Mouse (Mus musculus) stomach, postnatal 0 days (tissue): ENCODE measurements around the gene Drosha. TPM values are rescaled to one million over a fixed set of nuclear protein-coding genes. Genes with fewer than 3 reads are reported as not detected.

Source experiments
- ATAC-seq: fragments of 200-750 bp; cut with Nextera tagmentation; 2 replicates; pipeline ENCODE4 v1.8.0; 2017; ENCODE audit not compliant: low FRiP score, low TSS enrichment
- DNase-seq: peaks from one replicate; pipeline ENCODE4 v3.0.0-alpha.2; 2016; ENCODE audit warnings: low spot score
- H3K27ac ChIP-seq: fragments of 300-500 bp; sonication (generic); replicated peaks from 2 replicates; pipeline ENCODE4 v1.5.1; 2014; ENCODE audit warnings: mild to moderate bottlenecking, control low read depth
- H3K27me3 ChIP-seq: fragments of 300-500 bp; sonication (generic); 2 replicates; pipeline ENCODE4 v1.6.1; 2014; ENCODE audit warnings: low read length; ENCODE audit not compliant: control insufficient read depth, insufficient read depth
- H3K36me3 ChIP-seq: fragments of 300-500 bp; sonication (generic); 2 replicates; pipeline ENCODE4 v1.6.1; 2014; ENCODE audit warnings: low read length, mixed read lengths; ENCODE audit not compliant: control insufficient read depth, insufficient read depth
- H3K4me1 ChIP-seq: fragments of 300-500 bp; sonication (generic); replicated peaks from 2 replicates; pipeline ENCODE4 v1.6.1; 2014; ENCODE audit warnings: antibody characterized with exemption; ENCODE audit not compliant: control insufficient read depth, insufficient read depth
- H3K4me2 ChIP-seq: fragments of 300-500 bp; sonication (generic); replicated peaks from 2 replicates; pipeline ENCODE4 v1.6.1; 2014; ENCODE audit warnings: low read depth, mild to moderate bottlenecking, control low read depth, moderate library complexity
- H3K4me3 ChIP-seq: fragments of 300-500 bp; sonication (generic); 2 replicates; pipeline ENCODE4 v1.5.1; 2014; ENCODE audit warnings: low read depth, low read length, control low read depth
- H3K9ac ChIP-seq: fragments of 300-500 bp; sonication (generic); 2 replicates; pipeline ENCODE4 v1.6.1; 2014; ENCODE audit warnings: mild to moderate bottlenecking, low read length, control low read depth, mixed read lengths
- H3K9me3 ChIP-seq: fragments of 300-500 bp; sonication (generic); 2 replicates; pipeline ENCODE4 v1.6.1; 2016; ENCODE audit warnings: low read length; ENCODE audit not compliant: control insufficient read depth
- CTCF ChIP-seq: IDR thresholded peaks from 2 replicates; pipeline ENCODE4 v1.5.1; 2016; ENCODE audit warnings: antibody characterized with exemption, low read depth, mild to moderate bottlenecking, moderate library complexity
- EP300 ChIP-seq: optimal IDR thresholded peaks from 2 replicates; pipeline ENCODE3; 2016; ENCODE audit warnings: antibody characterized with exemption
- WGBS: fragments of 180-500 bp; shearing (Covaris S2); extraction: QIAGEN DNeasy Blood & Tissue Kit; methylation state at CpG from one replicate; pipeline ENCODE4 v1.1.7; 2014; 5-methylcytosine and 5-hydroxymethylcytosine counted together
- polyA plus RNA-seq: library from polyadenylated mRNA; unstranded; fragments of >200 nt; fragmentation: Nextera tagmentation; extraction: Ambion mirVana; gene quantifications from 2 replicates; pipeline ENCODE4 v1.2.1, GENCODE M21; 2015

The Drosha gene
- polyA plus RNA-seq, 1 experiment from 2014 or later: 8.7 TPM

DNA sequence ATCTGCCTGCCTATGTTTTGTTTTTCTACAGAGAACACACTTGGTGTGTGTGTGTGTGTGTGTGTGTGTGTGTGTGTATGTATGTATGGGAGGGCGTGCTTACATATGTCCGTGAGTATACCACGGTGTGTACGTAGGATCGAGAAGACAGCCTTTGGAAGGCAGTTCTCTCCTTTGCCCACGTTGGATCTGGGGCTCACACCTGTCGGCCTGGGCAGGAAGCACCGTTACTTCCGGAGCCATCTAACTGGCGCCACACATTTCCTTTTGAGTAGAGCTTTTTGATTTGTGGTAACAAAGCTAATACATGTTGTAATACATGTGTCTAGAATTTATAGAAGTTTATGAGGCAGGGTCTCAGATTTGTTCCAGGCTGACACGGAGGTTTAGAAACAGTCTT, 16.1 kb downstream of the Drosha start:
- Histone ChIP-seq H3K9me3 (no peaks in the 10 kb centered on the region), H3K4me2 (no peak overlapping the region), H3K4me1 (no peaks in the 10 kb centered on the region), H3K27me3 (no peaks in the 10 kb centered on the region), H3K9ac (no peak overlapping the region), H3K4me3 (no peak overlapping the region), H3K27ac (no peak overlapping the region), H3K36me3 (peaks cover 33% of the 10 kb centered on the region)
- 91% methylated on average over 11 of the region's 11 CpGs for WGBS
- TF ChIP-seq EP300: no peak
- no peak for TF ChIP-seq CTCF
- no peak for DNase-seq
- no peak for ATAC-seq

DNA sequence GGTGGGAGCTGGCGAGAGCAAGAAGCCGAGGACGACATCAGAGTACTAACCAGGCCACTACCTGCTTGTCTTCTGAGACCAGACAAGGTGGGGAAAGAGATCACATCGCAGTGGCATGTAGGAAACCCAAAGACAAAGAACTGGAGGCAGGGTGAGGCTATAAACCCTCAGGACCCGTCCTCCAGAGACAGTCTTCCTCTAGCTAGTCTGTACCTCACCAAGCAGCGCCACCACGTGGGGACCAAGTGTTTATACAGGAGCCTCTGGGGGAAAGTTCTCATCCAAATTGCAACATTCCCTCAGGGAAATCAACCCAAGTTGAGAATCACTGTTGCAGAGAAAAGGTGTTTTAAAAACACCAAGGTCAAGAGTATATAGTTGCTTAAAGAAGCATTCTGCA, 18.2 kb downstream of the Drosha start:
- no peak for DNase-seq
- H3K4me2 ChIP-seq: no peak overlapping the region
- H3K27me3 ChIP-seq: no peaks in the 10 kb centered on the region
- H3K4me1 ChIP-seq: no peaks in the 10 kb centered on the region
- no peak overlapping the region for H3K27ac ChIP-seq
- TF ChIP-seq CTCF (no peak; the same call in 1 of the 2 replicates), EP300 (no peak)
- H3K4me3 ChIP-seq: no peak overlapping the region
- no peak overlapping the region for H3K9ac ChIP-seq
- ATAC-seq: no peak
- no peaks in the 10 kb centered on the region for H3K9me3 ChIP-seq
- WGBS: 80% methylated on average over 7 of the region's 7 CpGs
- H3K36me3 ChIP-seq: peaks cover 32% of the 10 kb centered on the region

- H3K4me3 ChIP-seq: no peak overlapping the region
- no peak overlapping the region for H3K27ac ChIP-seq
- DNase-seq: no peak
- H3K9ac ChIP-seq: no peak overlapping the region
- no peaks in the 10 kb centered on the region for H3K27me3 ChIP-seq
- H3K4me2 ChIP-seq: no peak overlapping the region
- ATAC-seq: no peak
- peaks cover 22% of the 10 kb centered on the region for H3K36me3 ChIP-seq
- H3K4me1 ChIP-seq: no peaks in the 10 kb centered on the region
- 82% methylated on average over 11 of the region's 11 CpGs for WGBS
- no peaks in the 10 kb centered on the region for H3K9me3 ChIP-seq
- TF ChIP-seq EP300: no peak
- no peak for TF ChIP-seq CTCF
These were observed 23.8 kb downstream of the Drosha start for GRCm38 (mm10) chr15:12848196-12848975.

- Histone ChIP-seq H3K4me3 (no peak overlapping the region), H3K4me2 (no peak overlapping the region), H3K27me3 (no peaks in the 10 kb centered on the region), H3K27ac (no peak overlapping the region), H3K9ac (no peak overlapping the region), H3K9me3 (no peaks in the 10 kb centered on the region), H3K4me1 (no peaks in the 10 kb centered on the region), H3K36me3 (peaks cover 28% of the 10 kb centered on the region)
- TF ChIP-seq EP300: no peak
- TF ChIP-seq CTCF: peak; percentile 40
- no peak for DNase-seq
- 74% methylated on average over 4 of the region's 4 CpGs for WGBS
- ATAC-seq: no peak
These were observed 24.8 kb downstream of the Drosha start for GRCm38 (mm10) chr15:12849373-12849772.

DNA sequence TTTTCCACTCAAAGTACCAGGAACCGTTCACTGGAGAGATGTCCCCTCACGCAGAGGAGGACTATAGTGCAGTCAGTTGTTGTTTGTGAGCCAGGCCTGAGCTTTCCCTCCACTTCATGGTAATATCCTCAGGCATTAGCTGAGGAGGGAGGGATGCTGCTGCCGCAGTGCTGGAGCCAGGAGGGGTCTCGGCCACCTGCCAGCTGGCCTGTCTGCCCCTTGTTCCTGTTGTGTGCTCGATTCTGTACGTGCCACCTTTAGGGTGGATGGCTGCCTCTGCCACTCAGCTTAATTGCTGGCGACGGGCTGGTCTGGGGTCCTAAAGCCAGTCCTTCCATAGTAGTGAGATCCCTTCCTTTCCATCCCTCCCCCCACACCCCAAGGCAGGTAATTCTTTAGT, 28.9 kb downstream of the Drosha start:
- Histone ChIP-seq H3K4me1 (no peaks in the 10 kb centered on the region), H3K27me3 (no peaks in the 10 kb centered on the region), H3K4me3 (no peak overlapping the region), H3K9me3 (no peaks in the 10 kb centered on the region), H3K9ac (no peak overlapping the region), H3K27ac (no peak overlapping the region), H3K36me3 (peaks cover 23% of the 10 kb centered on the region), H3K4me2 (no peak overlapping the region)
- DNase-seq: no peak
- 94% methylated on average over 8 of the region's 8 CpGs for WGBS
- ATAC-seq: no peak
- TF ChIP-seq EP300: no peak

DNA sequence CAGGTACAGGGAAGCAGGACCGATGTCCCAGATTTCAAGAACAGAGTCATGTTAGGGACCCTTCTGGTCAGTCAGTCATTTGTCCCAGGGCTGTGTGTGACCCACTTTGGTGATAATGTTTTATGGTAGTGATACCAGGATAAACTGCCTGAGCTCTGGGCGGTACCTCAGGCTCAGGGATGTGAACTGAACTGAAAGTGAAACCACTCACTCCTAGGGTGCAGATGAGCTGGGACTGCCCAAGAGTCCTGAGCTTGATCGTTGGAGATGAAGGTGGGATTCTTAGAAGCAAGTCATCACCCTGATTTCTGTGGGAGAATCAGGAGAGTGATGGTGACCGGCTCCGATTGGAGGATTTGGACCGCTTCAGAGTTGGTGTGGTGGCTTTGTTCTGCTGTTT, 32.2 kb downstream of the Drosha start:
- ATAC-seq (no peak), DNase-seq (no peak)
- H3K4me3 ChIP-seq: no peak overlapping the region
- no peak for TF ChIP-seq CTCF
- no peak for TF ChIP-seq EP300
- no peak overlapping the region for H3K9ac ChIP-seq
- H3K27ac ChIP-seq: no peak overlapping the region
- H3K4me1 ChIP-seq: no peaks in the 10 kb centered on the region
- H3K9me3 ChIP-seq: no peaks in the 10 kb centered on the region
- H3K27me3 ChIP-seq: no peaks in the 10 kb centered on the region
- 95% methylated on average over 6 of the region's 6 CpGs for WGBS
- H3K4me2 ChIP-seq: no peak overlapping the region
- H3K36me3 ChIP-seq: peaks cover 19% of the 10 kb centered on the region
